Mouse (Mus musculus): ENCODE measurements around the gene Foxp2. TPM values are rescaled to one million over a fixed set of nuclear protein-coding genes. Genes with fewer than 3 reads are reported as not detected.

The Foxp2 gene
- polyA plus RNA-seq, 1 experiment = 10.2 TPM

DNA sequence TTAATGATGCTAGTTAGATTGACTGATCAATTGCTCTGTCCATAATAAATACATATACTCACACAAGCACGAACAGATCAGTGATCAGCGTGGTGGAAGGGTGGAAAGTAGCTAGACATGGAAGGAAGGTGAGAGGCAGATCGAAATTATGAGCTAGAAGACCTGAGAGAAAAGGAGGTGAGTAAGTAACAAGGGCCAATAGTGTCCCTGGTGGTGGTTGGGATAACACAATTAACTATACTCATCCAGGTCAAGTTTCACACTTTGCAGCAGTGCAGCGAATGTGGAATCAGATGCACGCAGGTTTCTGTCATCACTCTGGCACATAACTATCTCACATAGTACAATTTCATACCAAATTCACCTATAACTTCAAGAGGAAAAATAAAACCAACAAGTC is 291.7 kb downstream of the Foxp2 start:
- Histone ChIP-seq H3K27ac (ENCODE audit: insufficient read depth, low read length) (no peak overlapping the region), H3K4me3 (ENCODE audit: insufficient read depth, low read length) (no peak overlapping the region), H3K4me1 (ENCODE audit: control insufficient read depth, insufficient read depth, low read length) (no peaks in the 10 kb centered on the region)
- TF ChIP-seq POLR2A (IDR thresholded peaks at IDR 0.05; ENCODE audit: low read depth, low read length) = no peak
- no peak for TF ChIP-seq CTCF (IDR thresholded peaks at IDR 0.05; ENCODE audit: borderline replicate concordance, insufficient read depth, low read length)

GRCm38 (mm10) chr6:15242176-15242942 is 341.2 kb downstream of the Foxp2 start:
- H3K4me1 ChIP-seq (ENCODE audit: control insufficient read depth, insufficient read depth, low read length) = no peaks in the 10 kb centered on the region
- TF ChIP-seq POLR2A (IDR thresholded peaks at IDR 0.05; ENCODE audit: low read depth, low read length) (no peak), CTCF (IDR thresholded peaks at IDR 0.05; ENCODE audit: borderline replicate concordance, insufficient read depth, low read length) (no peak)

GRCm38 (mm10) chr6:15257393-15257792 is 356.2 kb downstream of the Foxp2 start:
- peak overlapping the region; percentile 51; the same call in 1 of the 2 replicates for H3K27ac ChIP-seq (ENCODE audit: insufficient read depth, low read length)
- TF ChIP-seq CTCF (IDR thresholded peaks at IDR 0.05; ENCODE audit: borderline replicate concordance, insufficient read depth, low read length) (no peak), POLR2A (IDR thresholded peaks at IDR 0.05; ENCODE audit: low read depth, low read length) (no peak)
- H3K4me1 ChIP-seq (ENCODE audit: control insufficient read depth, insufficient read depth, low read length) = peaks cover 2% of the 10 kb centered on the region; the same call in 1 of the 2 replicates
- no peak overlapping the region for H3K4me3 ChIP-seq (ENCODE audit: insufficient read depth, low read length)

More at GRCm38 (mm10) chr6:15242176-15242942, 341.2 kb downstream of the Foxp2 start:
- H3K4me3 ChIP-seq (ENCODE audit: insufficient read depth, low read length) = no peak overlapping the region
- H3K27ac ChIP-seq (ENCODE audit: insufficient read depth, low read length) = no peak overlapping the region

DNA sequence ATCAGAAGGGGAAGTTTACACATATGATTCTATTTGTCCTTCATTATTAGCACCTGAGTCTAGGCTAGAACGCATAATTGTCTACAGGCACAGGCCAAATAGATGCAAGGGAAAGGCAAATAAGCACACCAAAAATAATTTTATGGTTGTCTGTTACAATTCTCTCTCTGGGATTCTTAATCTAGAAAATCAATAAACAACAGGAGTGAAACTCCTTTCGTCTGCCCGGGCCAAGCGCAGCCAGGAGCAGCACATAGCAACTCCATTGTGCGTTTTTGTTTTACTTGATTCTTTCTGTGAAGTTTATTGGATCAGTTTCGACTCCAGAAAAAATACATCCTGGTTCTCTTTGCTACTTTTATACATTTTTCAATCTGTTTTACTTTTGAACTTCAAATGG is 356.7 kb downstream of the Foxp2 start:
- H3K27ac ChIP-seq (ENCODE audit: insufficient read depth, low read length) = 0 out of 2 replicates have a peak overlapping the region, but pooled peaks have one; percentile 13
- H3K4me1 ChIP-seq (ENCODE audit: control insufficient read depth, insufficient read depth, low read length) = peaks cover 2% of the 10 kb centered on the region; the same call in 1 of the 2 replicates
- no peak for TF ChIP-seq CTCF (IDR thresholded peaks at IDR 0.05; ENCODE audit: borderline replicate concordance, insufficient read depth, low read length)
- no peak overlapping the region for H3K4me3 ChIP-seq (ENCODE audit: insufficient read depth, low read length)

- TF ChIP-seq POLR2A (IDR thresholded peaks at IDR 0.05; ENCODE audit: low read depth, low read length) = no peak
- TF ChIP-seq CTCF (IDR thresholded peaks at IDR 0.05; ENCODE audit: borderline replicate concordance, insufficient read depth, low read length) = no peak
- H3K27ac ChIP-seq (ENCODE audit: insufficient read depth, low read length) = no peak overlapping the region
- H3K4me1 ChIP-seq (ENCODE audit: control insufficient read depth, insufficient read depth, low read length) = no peaks in the 10 kb centered on the region
- no peak overlapping the region for H3K4me3 ChIP-seq (ENCODE audit: insufficient read depth, low read length)
Measured at GRCm38 (mm10) chr6:15268136-15268535, 367.0 kb downstream of the Foxp2 start.

DNA sequence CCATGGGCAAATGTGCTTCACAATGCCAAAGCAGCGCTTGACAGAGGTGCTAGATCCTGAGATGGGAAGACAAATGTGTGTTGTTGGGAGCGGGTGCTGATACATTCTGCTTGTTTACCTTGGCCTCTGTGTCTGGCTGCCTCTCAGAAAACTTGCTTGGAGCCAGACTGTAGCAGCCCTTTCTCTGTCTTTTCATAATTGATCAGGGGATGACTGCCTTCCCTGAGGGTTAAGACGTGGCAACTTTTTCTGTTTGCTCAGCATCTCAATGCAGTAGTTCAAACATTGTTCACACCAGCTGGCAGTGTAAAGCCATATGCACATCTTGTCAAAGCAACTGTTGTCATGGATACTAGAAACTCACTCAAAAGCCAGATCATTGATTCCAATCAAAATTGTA is 384.1 kb downstream of the Foxp2 start:
- H3K4me1 ChIP-seq (ENCODE audit: control insufficient read depth, insufficient read depth, low read length) = peaks cover 4% of the 10 kb centered on the region; the same call in 1 of the 2 replicates
- no peak overlapping the region for H3K4me3 ChIP-seq (ENCODE audit: insufficient read depth, low read length)
- TF ChIP-seq POLR2A (IDR thresholded peaks at IDR 0.05; ENCODE audit: low read depth, low read length) = no peak
- TF ChIP-seq CTCF (IDR thresholded peaks at IDR 0.05; ENCODE audit: borderline replicate concordance, insufficient read depth, low read length) = no peak
- H3K27ac ChIP-seq (ENCODE audit: insufficient read depth, low read length) = peak overlapping the region; percentile 12; the same call in 1 of the 2 replicates

DNA sequence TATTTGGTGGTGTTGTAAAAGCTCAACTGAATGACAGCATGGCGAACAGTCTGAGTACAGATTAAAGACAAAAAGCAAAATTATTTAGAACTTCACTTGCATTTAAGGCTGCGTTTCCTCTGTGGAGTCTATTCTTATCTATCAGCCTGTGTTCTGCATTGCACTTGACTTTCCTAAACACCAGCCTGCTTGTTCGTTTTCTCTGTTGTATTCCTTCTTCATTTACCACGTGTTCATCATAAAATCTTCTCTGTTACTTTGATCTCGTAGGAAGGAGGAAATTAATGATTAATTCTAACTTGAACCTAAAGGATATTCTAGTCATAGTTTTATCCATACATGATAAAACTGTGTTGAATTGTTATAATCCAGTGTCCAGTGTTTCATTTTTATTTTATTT is 392.9 kb downstream of the Foxp2 start:
- Histone ChIP-seq H3K4me1 (ENCODE audit: control insufficient read depth, insufficient read depth, low read length) (no peaks in the 10 kb centered on the region; the same call in 1 of the 2 replicates), H3K27ac (ENCODE audit: insufficient read depth, low read length) (no peak overlapping the region), H3K4me3 (ENCODE audit: insufficient read depth, low read length) (no peak overlapping the region)
- TF ChIP-seq POLR2A (IDR thresholded peaks at IDR 0.05; ENCODE audit: low read depth, low read length) (no peak), CTCF (IDR thresholded peaks at IDR 0.05; ENCODE audit: borderline replicate concordance, insufficient read depth, low read length) (no peak)

DNA sequence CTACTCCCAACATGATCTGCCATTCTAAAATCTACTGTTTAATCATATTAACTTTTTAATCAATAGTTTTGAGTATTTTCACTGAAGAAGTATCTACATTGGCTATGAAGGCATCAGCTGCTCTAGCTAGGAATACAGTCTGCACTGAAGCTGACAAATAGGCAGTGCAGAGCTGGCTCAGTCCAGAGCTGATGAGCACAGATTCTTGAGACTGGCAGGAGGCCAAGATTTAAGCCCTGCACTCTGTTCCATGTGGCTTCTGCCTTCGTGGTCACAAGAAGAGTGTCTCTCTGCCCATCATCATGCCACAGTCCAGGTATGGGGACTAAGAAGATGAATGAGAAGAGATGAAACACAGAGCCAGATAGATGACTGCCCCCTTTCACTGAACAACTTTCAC is 398.1 kb downstream of the Foxp2 start:
- H3K4me1 ChIP-seq (ENCODE audit: control insufficient read depth, insufficient read depth, low read length) = no peaks in the 10 kb centered on the region; the same call in 1 of the 2 replicates
- no peak overlapping the region for H3K27ac ChIP-seq (ENCODE audit: insufficient read depth, low read length)
- H3K4me3 ChIP-seq (ENCODE audit: insufficient read depth, low read length) = no peak overlapping the region
- TF ChIP-seq POLR2A (IDR thresholded peaks at IDR 0.05; ENCODE audit: low read depth, low read length) (no peak), CTCF (IDR thresholded peaks at IDR 0.05; ENCODE audit: borderline replicate concordance, insufficient read depth, low read length) (no peak)

GRCm38 (mm10) chr6:15310671-15311070 is 409.5 kb downstream of the Foxp2 start:
- Histone ChIP-seq H3K27ac (ENCODE audit: insufficient read depth, low read length) (no peak overlapping the region), H3K4me1 (ENCODE audit: control insufficient read depth, insufficient read depth, low read length) (no peaks in the 10 kb centered on the region; the same call in 1 of the 2 replicates), H3K4me3 (ENCODE audit: insufficient read depth, low read length) (no peak overlapping the region)
- TF ChIP-seq POLR2A (IDR thresholded peaks at IDR 0.05; ENCODE audit: low read depth, low read length) = no peak
- no peak for TF ChIP-seq CTCF (IDR thresholded peaks at IDR 0.05; ENCODE audit: borderline replicate concordance, insufficient read depth, low read length)

DNA sequence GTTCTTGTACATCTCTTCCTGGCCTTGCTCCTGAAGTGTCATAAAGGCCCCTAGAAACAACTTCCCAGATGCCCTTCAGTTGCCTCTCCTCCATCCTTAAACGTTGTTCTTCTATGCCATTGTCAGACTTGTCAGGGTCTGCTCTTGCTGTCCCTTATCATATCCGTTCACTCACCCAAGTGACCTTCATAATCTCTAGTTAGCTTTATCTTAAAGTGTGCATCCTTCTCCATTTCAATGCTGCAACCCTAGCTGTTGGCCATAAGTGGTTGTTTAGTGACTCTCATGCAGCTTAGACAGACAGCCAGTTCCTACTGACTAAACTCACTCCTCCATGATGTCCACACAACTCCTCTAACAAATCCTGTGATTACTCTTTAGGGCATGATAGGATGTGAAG is 415.8 kb downstream of the Foxp2 start:
- no peak for TF ChIP-seq CTCF (IDR thresholded peaks at IDR 0.05; ENCODE audit: borderline replicate concordance, insufficient read depth, low read length)
- TF ChIP-seq POLR2A (IDR thresholded peaks at IDR 0.05; ENCODE audit: low read depth, low read length) = no peak
- H3K27ac ChIP-seq (ENCODE audit: insufficient read depth, low read length) = no peak overlapping the region
- H3K4me3 ChIP-seq (ENCODE audit: insufficient read depth, low read length) = no peak overlapping the region
- peaks cover 11% of the 10 kb centered on the region for H3K4me1 ChIP-seq (ENCODE audit: control insufficient read depth, insufficient read depth, low read length)

Measured in embryonic fibroblast, embryonic 13.5 days (primary cell).